Mouse (Mus musculus) midbrain, embryonic 11.5 days (tissue): Measurements from ENCODE around the gene Mcoln2. TPM values are rescaled to one million over a fixed set of nuclear protein-coding genes. Genes with fewer than 3 reads are reported as not detected.

ENCODE experiments used
- ATAC-seq: fragments of 200-750 bp; cut with Nextera tagmentation; 2 replicates; pipeline ENCODE4 v1.8.0; 2017; ENCODE audit warnings: moderate TSS enrichment, moderate library complexity; ENCODE audit not compliant: low FRiP score
- DNase-seq: peaks from one replicate; pipeline ENCODE4 v3.0.0; 2015; ENCODE audit warnings: low spot score; ENCODE audit errors: missing footprints
- H3K27ac ChIP-seq: fragments of 300-500 bp; sonication (generic); 2 replicates; pipeline ENCODE4 v1.5.1; 2014; ENCODE audit warnings: low read depth, low read length
- H3K27me3 ChIP-seq: fragments of 300-500 bp; sonication (generic); 2 replicates; pipeline ENCODE4 v1.6.1; 2014; ENCODE audit warnings: mild to moderate bottlenecking, low read length, moderate library complexity, mixed read lengths; ENCODE audit not compliant: control insufficient read depth, insufficient read depth
- H3K36me3 ChIP-seq: fragments of 300-500 bp; sonication (generic); 2 replicates; pipeline ENCODE4 v1.6.1; 2014; ENCODE audit warnings: mild to moderate bottlenecking, low read length, moderate library complexity, mixed read lengths; ENCODE audit not compliant: control insufficient read depth, insufficient read depth
- H3K4me1 ChIP-seq: fragments of 300-500 bp; sonication (generic); 2 replicates; pipeline ENCODE4 v1.6.1; 2014; ENCODE audit warnings: low read length; ENCODE audit not compliant: control insufficient read depth, insufficient read depth
- H3K4me2 ChIP-seq: fragments of 300-500 bp; sonication (generic); 2 replicates; pipeline ENCODE4 v1.6.1; 2014; ENCODE audit warnings: mild to moderate bottlenecking, moderate library complexity
- H3K4me3 ChIP-seq: fragments of 300-500 bp; sonication (generic); 2 replicates; pipeline ENCODE4 v1.5.1; 2014; ENCODE audit warnings: low read depth, low read length
- H3K9ac ChIP-seq: fragments of 300-500 bp; sonication (generic); 2 replicates; pipeline ENCODE4 v1.6.1; 2014; ENCODE audit warnings: low read length
- H3K9me3 ChIP-seq: fragments of 300-500 bp; sonication (generic); 2 replicates; pipeline ENCODE4 v1.6.1; 2016; ENCODE audit warnings: low read length; ENCODE audit not compliant: control insufficient read depth
- WGBS: fragments of 180-500 bp; shearing (Covaris S2); extraction: QIAGEN DNeasy Blood & Tissue Kit; methylation state at CpG from one replicate; pipeline ENCODE4 v1.1.7; 2014; 5-methylcytosine and 5-hydroxymethylcytosine counted together
- polyA plus RNA-seq: library from polyadenylated mRNA; unstranded; fragments of >200 nt; fragmentation: Nextera tagmentation; extraction: Ambion mirVana; gene quantifications from 2 replicates; pipeline ENCODE4 v1.2.1, GENCODE M21; 2014

Mcoln2 gene
- polyA plus RNA-seq, 1 experiment from 2014 or later = 0.46 TPM

GRCm38 (mm10) chr3:146173030-146173429, 23.4 kb downstream of the Mcoln2 start:
- DNase-seq = no peak
- ATAC-seq = no peak
- H3K4me3 ChIP-seq = no peak overlapping the region
- H3K4me2 ChIP-seq = no peak overlapping the region
- no peaks in the 10 kb centered on the region for H3K27me3 ChIP-seq
- no peaks in the 10 kb centered on the region for H3K4me1 ChIP-seq
- no peaks in the 10 kb centered on the region for H3K36me3 ChIP-seq
- WGBS = 77% methylated on average over 5 of the region's 5 CpGs
- H3K9me3 ChIP-seq = no peaks in the 10 kb centered on the region
- no peak overlapping the region for H3K9ac ChIP-seq
- H3K27ac ChIP-seq = no peak overlapping the region

GRCm38 (mm10) chr3:146174215-146174614, 24.6 kb downstream of the Mcoln2 start:
- no peak overlapping the region for H3K4me3 ChIP-seq
- no peaks in the 10 kb centered on the region for H3K36me3 ChIP-seq
- no peak for DNase-seq
- no peaks in the 10 kb centered on the region for H3K27me3 ChIP-seq
- no peak for ATAC-seq
- no peaks in the 10 kb centered on the region for H3K9me3 ChIP-seq
- 90% methylated on average over 9 of the region's 9 CpGs for WGBS
- no peak overlapping the region for H3K27ac ChIP-seq
- H3K9ac ChIP-seq = no peak overlapping the region
- H3K4me2 ChIP-seq = no peak overlapping the region
- H3K4me1 ChIP-seq = no peaks in the 10 kb centered on the region

GRCm38 (mm10) chr3:146177295-146177694, 27.7 kb downstream of the Mcoln2 start:
- no peaks in the 10 kb centered on the region; the same call in 1 of the 2 replicates for H3K27me3 ChIP-seq
- no peak overlapping the region for H3K4me3 ChIP-seq
- H3K27ac ChIP-seq = no peak overlapping the region
- H3K4me1 ChIP-seq = no peaks in the 10 kb centered on the region
- no peaks in the 10 kb centered on the region for H3K36me3 ChIP-seq
- H3K9ac ChIP-seq = no peak overlapping the region
- H3K4me2 ChIP-seq = no peak overlapping the region
- H3K9me3 ChIP-seq = no peaks in the 10 kb centered on the region
- 83% methylated on average over 7 of the region's 7 CpGs for whole genome bisulfite sequencing
- ATAC-seq (no peak), DNase-seq (no peak)

- Histone ChIP-seq H3K36me3 (no peaks in the 10 kb centered on the region), H3K4me2 (peak overlapping the region; percentile 38), H3K4me1 (no peaks in the 10 kb centered on the region), H3K9me3 (no peaks in the 10 kb centered on the region), H3K27me3 (no peaks in the 10 kb centered on the region; the same call in 1 of the 2 replicates), H3K27ac (no peak overlapping the region), H3K4me3 (peak overlapping the region; percentile 19), H3K9ac (peak overlapping the region; percentile 50)
- peak; percentile 86 for ATAC-seq
- WGBS = 8% methylated on average over 16 of the region's 16 CpGs
- peak; percentile 99 for DNase-seq
Measured at GRCm38 (mm10) chr3:146177748-146178582, 28.3 kb downstream of the Mcoln2 start.

- no peak overlapping the region for H3K4me2 ChIP-seq
- H3K27ac ChIP-seq = no peak overlapping the region
- ATAC-seq = no peak
- WGBS = 31% methylated on average over 2 of the region's 2 CpGs
- no peaks in the 10 kb centered on the region for H3K9me3 ChIP-seq
- H3K36me3 ChIP-seq = no peaks in the 10 kb centered on the region
- no peaks in the 10 kb centered on the region for H3K4me1 ChIP-seq
- no peak for DNase-seq
- peaks cover 2% of the 10 kb centered on the region for H3K27me3 ChIP-seq
- H3K4me3 ChIP-seq = no peak overlapping the region
- H3K9ac ChIP-seq = no peak overlapping the region
Measured at GRCm38 (mm10) chr3:146180341-146180740, 30.7 kb downstream of the Mcoln2 start.

GRCm38 (mm10) chr3:146180986-146181385, 31.4 kb downstream of the Mcoln2 start:
- WGBS = 43% methylated on average over 3 of the region's 3 CpGs
- Histone ChIP-seq H3K27ac (no peak overlapping the region), H3K4me2 (no peak overlapping the region), H3K4me1 (no peaks in the 10 kb centered on the region), H3K9me3 (no peaks in the 10 kb centered on the region), H3K27me3 (peaks cover 2% of the 10 kb centered on the region), H3K4me3 (no peak overlapping the region), H3K36me3 (no peaks in the 10 kb centered on the region), H3K9ac (no peak overlapping the region)
- DNase-seq (peak; percentile 92), ATAC-seq (no peak)

- Histone ChIP-seq H3K4me2 (peak overlapping the region; percentile 11; the same call in 1 of the 2 replicates), H3K36me3 (no peaks in the 10 kb centered on the region), H3K4me1 (no peaks in the 10 kb centered on the region), H3K9me3 (no peaks in the 10 kb centered on the region), H3K27me3 (peaks cover 2% of the 10 kb centered on the region), H3K27ac (no peak overlapping the region), H3K4me3 (no peak overlapping the region), H3K9ac (peak overlapping the region; percentile 37; the same call in 1 of the 2 replicates)
- peak; percentile 90 for ATAC-seq
- 17% methylated on average over 13 of the region's 13 CpGs for WGBS
- DNase-seq = peak; percentile 93
Measured at GRCm38 (mm10) chr3:146184992-146185657, 35.5 kb downstream of the Mcoln2 start.

- Histone ChIP-seq H3K4me2 (no peak overlapping the region), H3K4me3 (no peak overlapping the region), H3K27me3 (peaks cover 2% of the 10 kb centered on the region), H3K36me3 (no peaks in the 10 kb centered on the region), H3K27ac (no peak overlapping the region), H3K4me1 (no peaks in the 10 kb centered on the region), H3K9ac (no peak overlapping the region), H3K9me3 (no peaks in the 10 kb centered on the region)
- ATAC-seq (no peak), DNase-seq (no peak)
- whole genome bisulfite sequencing = 90% methylated on average over 10 of the region's 10 CpGs
Measured at GRCm38 (mm10) chr3:146186033-146186432, 36.4 kb downstream of the Mcoln2 start.

GRCm38 (mm10) chr3:146189933-146190332, 40.3 kb downstream of the Mcoln2 start:
- no peaks in the 10 kb centered on the region for H3K27me3 ChIP-seq
- H3K27ac ChIP-seq = no peak overlapping the region
- WGBS = 68% methylated on average over 10 of the region's 10 CpGs
- no peak for ATAC-seq
- H3K9ac ChIP-seq = no peak overlapping the region
- H3K4me3 ChIP-seq = no peak overlapping the region
- no peaks in the 10 kb centered on the region for H3K36me3 ChIP-seq
- no peaks in the 10 kb centered on the region for H3K4me1 ChIP-seq
- no peaks in the 10 kb centered on the region for H3K9me3 ChIP-seq
- no peak overlapping the region for H3K4me2 ChIP-seq
- DNase-seq = no peak
